Mouse (Mus musculus): ENCODE measurements around the gene Sorbs2.

Sorbs2 gene

GRCm38 (mm10) chr8:45579714-45580543 is 72.3 kb downstream of the Sorbs2 start:
- no peak for DNase-seq (ENCODE audit: low spot score in 2 of 2)

- no peak for DNase-seq (ENCODE audit: low spot score in 2 of 2)
Observed at GRCm38 (mm10) chr8:45580544-45580866, 72.9 kb downstream of the Sorbs2 start.

- no peak for DNase-seq (ENCODE audit: low spot score in 2 of 2)
Observed at GRCm38 (mm10) chr8:45583856-45584255, 76.3 kb downstream of the Sorbs2 start.

GRCm38 (mm10) chr8:45584390-45585052 is 76.9 kb downstream of the Sorbs2 start:
- DNase-seq (ENCODE audit: low spot score in 2 of 2) = no peak

GRCm38 (mm10) chr8:45585158-45585557 is 77.6 kb downstream of the Sorbs2 start:
- DNase-seq (ENCODE audit: low spot score in 2 of 2) = no peak

GRCm38 (mm10) chr8:45587011-45587410 is 79.4 kb downstream of the Sorbs2 start:
- DNase-seq (ENCODE audit: low spot score in 2 of 2) = no peak

- no peak for DNase-seq (ENCODE audit: low spot score in 2 of 2)
Observed at GRCm38 (mm10) chr8:45591888-45592287, 84.3 kb downstream of the Sorbs2 start.

GRCm38 (mm10) chr8:45593711-45594110 is 86.1 kb downstream of the Sorbs2 start:
- peak; percentile 41 to 50 for DNase-seq (ENCODE audit: low spot score in 2 of 2)

- DNase-seq (ENCODE audit: low spot score in 2 of 2) = no peak
Observed at GRCm38 (mm10) chr8:45595983-45596382, 88.4 kb downstream of the Sorbs2 start.

GRCm38 (mm10) chr8:45596591-45596990 is 89.0 kb downstream of the Sorbs2 start:
- DNase-seq (ENCODE audit: low spot score in 2 of 2) = no peak

- no peak for DNase-seq (ENCODE audit: low spot score in 2 of 2)
Observed at GRCm38 (mm10) chr8:45597631-45598420, 90.2 kb downstream of the Sorbs2 start.

- no peak for DNase-seq (ENCODE audit: low spot score in 2 of 2)
Observed at GRCm38 (mm10) chr8:45598883-45599282, 91.3 kb downstream of the Sorbs2 start.

- DNase-seq (ENCODE audit: low spot score in 2 of 2) = no peak
Observed at GRCm38 (mm10) chr8:45602019-45602418, 94.4 kb downstream of the Sorbs2 start.

- DNase-seq (ENCODE audit: low spot score in 2 of 2) = no peak
Observed at GRCm38 (mm10) chr8:45605419-45605818, 97.8 kb downstream of the Sorbs2 start.

- no peak for DNase-seq (ENCODE audit: low spot score in 2 of 2)
Observed at GRCm38 (mm10) chr8:45607012-45607411, 99.4 kb downstream of the Sorbs2 start.

GRCm38 (mm10) chr8:45608413-45608812 is 100.8 kb downstream of the Sorbs2 start:
- DNase-seq (ENCODE audit: low spot score in 2 of 2) = no peak

GRCm38 (mm10) chr8:45610426-45611215 is 103.0 kb downstream of the Sorbs2 start:
- no peak for DNase-seq (ENCODE audit: low spot score in 2 of 2)

- DNase-seq (ENCODE audit: low spot score in 2 of 2) = no peak
Observed at GRCm38 (mm10) chr8:45611320-45611719, 103.7 kb downstream of the Sorbs2 start.

- DNase-seq (ENCODE audit: low spot score in 2 of 2) = no peak
Observed at GRCm38 (mm10) chr8:45614610-45615009, 107.0 kb downstream of the Sorbs2 start.

GRCm38 (mm10) chr8:45615050-45615449 is 107.5 kb downstream of the Sorbs2 start:
- no peak for DNase-seq (ENCODE audit: low spot score in 2 of 2)

- DNase-seq (ENCODE audit: low spot score in 2 of 2) = no peak
Observed at GRCm38 (mm10) chr8:45615551-45615950, 108.0 kb downstream of the Sorbs2 start.
